Mouse (Mus musculus) cerebellum, adult (tissue): ENCODE data around the gene Idh2.

Experiments used
- ATAC-seq: cut with Nextera tagmentation; 2 replicates; pipeline ENCODE4 v1.9.2; 2017; ENCODE audit warnings: mild to moderate bottlenecking, moderate library complexity, mixed read lengths; ENCODE audit not compliant: insufficient number of reproducible peaks, low FRiP score, low TSS enrichment

Gene Idh2

DNA sequence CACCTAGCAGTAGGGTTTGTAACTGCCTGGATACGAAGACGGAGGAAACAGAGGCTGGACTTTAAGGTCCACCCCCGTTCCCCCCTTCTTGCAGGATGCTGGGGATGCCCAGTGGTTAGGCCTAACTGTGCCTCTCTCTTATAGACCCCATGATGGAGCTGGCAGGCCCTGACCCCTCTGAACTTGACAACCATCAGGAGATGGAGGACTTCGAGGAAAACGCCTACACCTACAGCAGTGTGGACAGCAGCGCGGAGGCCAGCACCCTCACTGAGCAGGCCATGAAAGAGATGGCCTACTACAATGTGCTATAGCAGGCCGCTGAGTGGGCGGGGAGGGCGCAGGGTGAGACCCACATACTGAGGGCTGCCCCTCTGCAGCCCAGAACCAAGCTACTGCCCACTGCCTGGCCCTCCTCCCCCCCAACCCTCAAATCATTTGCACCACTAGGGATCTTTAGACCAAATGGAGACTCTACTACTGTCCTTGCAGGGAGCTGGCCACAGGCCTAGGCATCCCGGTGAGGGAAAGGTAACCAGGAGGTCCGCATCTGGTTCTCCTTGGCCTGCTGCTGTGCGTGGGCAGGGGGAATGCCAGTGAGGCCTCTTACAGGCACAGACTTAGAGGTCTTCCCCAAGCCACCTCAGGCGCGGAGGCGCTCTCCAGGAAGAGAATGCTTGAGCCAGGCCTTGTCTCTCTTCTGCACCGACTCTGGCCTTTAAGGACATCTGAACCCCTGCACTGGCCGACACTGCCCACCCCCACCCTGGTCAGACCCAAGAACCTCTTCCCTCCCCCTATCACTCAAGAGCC, 24.8 kb downstream of the Idh2 start:
- no peak for ATAC-seq

DNA sequence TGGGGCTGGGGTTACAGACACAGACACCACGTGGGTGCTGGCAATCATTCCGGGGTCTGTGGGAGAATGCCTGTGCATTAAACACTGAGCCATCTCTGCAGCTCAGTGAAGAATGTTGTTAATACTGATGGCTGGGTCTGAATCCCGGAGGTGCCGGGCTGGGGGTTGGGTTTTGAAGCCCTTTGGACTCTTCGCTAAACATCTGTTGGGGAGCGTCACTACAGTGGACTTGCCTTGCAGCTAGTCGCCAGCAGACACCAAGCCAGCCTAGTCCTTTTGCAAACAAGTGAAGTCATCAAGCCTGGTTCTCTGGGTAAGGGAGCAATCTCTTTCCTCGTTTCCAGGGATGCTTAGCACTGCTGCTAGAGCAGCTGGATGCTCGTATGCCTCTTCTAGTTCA, 27.0 kb downstream of the Idh2 start:
- no peak for ATAC-seq

DNA sequence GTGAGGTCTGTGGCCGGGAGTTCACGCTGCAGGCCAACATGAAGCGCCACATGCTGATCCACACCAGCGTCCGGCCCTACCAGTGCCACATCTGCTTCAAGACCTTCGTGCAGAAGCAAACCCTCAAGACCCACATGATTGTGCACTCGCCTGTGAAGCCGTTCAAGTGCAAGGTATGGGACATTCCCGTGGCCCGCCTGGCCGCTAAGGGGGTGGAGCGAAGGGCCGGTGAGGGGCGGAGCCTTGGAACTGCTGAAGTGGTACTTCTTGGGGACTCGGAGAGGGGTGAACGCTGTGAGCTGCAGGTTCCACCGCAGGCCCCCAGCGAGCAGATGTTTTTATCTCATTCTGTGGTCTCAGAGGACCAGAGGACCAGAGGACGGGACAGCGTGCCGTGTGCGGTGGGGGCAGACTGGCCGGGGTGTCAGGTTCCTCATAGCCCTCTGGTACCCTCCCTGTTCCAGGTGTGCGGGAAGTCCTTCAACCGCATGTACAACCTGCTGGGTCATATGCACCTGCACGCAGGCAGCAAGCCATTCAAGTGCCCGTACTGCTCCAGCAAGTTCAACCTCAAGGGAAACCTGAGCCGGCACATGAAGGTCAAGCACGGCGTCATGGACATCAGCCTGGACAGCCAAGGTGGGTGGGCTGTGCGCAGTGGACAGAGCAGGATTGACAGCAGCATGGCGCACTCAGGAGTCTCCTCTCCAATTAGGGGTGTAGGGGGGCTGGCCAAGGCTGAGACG, 29.0 kb downstream of the Idh2 start:
- no peak for ATAC-seq

DNA sequence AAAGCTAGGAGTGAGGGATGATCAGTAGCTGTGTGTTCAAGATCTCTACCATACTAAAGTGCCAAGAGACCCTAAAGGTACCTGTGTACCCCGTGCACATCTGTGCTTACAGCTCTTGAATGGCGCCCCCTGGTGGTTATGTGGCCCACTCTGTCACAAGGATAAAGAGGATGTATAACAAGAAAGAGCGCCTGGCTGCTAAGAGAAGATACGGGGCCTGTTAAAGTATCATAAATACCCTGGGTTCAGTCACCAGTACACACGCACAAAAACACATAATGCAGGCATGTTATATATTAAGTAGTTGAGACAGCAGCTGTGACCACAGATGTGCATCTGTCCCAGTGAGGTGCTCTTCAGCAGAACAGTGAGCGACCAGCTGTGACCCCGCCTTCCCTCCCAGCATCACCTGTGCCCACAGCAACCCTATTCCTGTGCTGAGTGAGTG, 30.7 kb downstream of the Idh2 start:
- ATAC-seq: no peak

DNA sequence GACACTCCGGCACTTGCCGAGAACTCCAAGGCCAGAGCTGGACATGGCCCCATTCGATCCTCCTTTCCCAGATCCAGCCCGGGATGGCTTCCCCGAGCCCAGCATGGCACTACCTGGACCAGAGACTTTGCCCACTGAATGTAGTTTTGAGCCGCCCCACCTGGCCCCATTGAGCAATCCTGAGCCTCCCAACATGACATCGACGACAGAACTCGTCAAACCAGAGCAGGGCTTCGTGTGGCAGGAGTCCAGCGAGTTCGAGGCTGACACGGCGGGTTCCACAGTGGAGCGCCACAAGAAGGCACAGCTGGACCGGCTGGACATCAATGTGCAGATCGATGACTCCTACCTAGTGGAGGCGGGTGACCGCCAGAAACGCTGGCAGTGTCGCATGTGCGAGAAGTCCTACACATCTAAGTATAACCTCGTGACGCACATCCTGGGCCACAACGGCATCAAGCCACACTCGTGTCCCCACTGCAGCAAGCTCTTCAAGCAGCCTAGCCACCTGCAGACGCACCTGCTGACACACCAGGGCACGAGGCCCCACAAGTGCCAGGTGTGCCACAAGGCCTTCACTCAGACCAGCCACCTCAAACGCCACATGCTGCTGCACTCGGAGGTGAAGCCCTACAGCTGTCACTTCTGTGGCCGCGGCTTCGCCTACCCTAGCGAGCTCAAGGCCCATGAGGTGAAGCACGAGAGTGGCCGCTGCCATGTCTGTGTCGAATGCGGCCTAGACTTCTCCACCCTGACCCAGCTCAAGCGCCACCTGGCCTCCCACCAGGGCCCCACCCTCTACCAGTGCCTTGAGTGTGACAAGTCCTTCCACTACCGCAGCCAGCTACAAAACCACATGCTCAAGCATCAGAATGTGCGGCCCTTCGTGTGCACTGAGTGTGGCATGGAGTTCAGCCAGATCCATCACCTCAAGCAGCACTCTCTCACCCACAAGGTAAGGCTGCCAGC, 33.3 kb downstream of the Idh2 start:
- no peak for ATAC-seq

DNA sequence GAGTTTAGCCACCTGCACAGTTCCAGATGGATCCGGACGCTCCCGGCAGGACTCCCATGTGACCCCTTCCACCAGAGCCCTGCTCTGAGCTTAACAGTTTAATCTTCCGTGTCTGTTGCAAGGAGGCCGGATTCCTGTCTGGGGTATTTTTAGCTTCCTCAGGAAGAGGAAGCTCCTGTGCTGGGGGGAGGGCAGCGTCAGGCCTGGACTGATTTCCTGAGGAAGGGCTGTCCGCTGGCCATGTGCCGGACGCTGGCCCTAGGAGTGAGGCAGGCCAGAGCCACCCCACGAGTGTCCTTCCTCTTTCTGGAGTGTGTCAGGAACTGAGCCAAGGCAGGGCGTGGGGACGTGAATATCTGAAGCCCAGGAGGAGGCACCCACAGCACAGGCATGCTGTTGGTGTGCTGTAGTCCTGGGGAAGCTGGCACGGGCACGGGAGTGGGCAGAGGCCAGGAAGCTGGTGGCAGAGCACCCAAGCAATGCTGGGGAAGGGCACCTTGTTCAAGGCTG, 36.3 kb downstream of the Idh2 start:
- ATAC-seq: peak; percentile 74

DNA sequence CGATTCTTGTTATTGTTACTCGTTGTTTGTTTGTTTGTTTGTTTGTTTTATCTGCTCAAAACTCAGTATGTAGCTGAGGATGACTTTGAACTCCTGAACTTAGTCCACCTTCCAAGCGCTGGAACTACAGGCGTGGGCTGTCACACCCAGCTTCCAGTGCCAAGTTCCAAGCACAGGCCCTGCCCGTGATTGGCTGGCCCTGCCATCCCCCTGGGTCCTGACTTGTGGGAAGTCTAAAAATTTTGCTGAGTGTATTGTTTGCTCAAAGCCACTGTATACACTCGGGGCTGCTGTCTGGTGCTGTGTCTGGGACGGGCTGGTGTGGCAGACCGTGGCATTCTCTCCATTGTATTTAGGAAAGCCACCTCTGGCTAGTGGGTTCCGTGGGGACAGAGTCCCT, 37.4 kb downstream of the Idh2 start:
- no peak for ATAC-seq

DNA sequence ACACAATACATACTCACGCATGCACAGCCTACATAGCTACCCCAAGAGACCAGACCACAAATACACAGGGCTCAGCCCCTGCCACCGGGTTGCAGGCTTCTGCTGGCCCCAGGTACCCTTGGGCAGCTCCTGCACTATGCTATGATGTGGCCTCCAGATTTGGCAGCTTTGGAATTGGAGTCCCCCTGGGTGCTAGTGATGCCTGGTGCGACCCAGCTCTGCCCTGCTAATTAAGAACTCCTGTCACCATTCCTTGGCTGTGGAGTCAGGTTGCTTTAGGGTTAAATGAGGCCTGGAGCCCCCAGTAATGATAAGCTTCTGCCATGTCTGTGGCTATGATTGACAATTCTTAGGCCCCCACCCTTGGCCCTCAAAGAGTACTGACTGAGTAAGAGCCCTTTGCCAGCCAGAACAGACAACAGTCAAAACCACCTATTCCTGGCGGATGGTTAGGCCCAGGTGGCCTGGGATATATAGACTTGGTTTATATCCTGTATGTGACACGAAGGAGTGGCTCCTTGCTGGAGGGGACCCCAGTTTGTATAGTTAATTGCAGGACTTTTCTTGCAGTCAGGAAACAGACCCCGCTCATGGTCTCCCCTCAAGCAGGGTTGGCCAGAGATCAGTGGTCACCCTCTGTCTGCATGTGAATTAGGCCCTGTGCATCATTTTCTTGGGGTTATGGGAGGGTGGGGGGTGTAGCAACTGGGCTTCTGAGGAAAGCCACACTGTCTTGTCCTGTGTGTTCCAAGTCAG, 38.1 kb downstream of the Idh2 start:
- ATAC-seq: no peak

DNA sequence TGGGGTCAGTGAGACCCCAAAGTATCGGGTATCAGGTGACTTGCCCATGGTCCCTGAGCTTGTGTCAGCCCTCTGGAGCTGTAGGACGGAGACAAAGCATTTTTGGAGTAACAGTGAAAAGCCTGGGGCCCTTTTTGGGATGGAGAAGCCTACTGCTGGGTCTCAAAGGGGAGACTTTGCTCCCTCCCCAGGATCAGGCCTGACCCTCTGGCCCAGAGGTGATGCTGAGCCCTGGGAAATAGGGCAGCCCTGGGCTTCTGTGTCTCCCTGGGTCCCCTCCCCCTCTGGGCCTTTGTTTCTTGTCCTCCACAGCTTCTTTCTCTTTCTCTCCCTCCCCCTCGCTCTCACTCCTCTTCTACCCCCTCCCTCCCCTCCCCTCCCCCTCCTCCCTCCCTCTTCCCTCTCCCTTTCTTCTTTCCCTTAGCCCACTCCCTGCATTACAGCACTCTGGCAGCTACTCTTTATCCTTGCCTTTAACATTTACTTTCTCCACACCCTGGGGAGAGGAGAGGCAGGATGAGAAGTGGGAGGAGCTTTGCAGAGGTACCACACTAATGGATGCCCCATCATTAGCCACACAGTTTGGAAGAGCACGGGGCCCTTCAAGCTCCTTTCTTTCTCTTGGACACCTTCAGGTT, 39.1 kb downstream of the Idh2 start:
- no peak for ATAC-seq

DNA sequence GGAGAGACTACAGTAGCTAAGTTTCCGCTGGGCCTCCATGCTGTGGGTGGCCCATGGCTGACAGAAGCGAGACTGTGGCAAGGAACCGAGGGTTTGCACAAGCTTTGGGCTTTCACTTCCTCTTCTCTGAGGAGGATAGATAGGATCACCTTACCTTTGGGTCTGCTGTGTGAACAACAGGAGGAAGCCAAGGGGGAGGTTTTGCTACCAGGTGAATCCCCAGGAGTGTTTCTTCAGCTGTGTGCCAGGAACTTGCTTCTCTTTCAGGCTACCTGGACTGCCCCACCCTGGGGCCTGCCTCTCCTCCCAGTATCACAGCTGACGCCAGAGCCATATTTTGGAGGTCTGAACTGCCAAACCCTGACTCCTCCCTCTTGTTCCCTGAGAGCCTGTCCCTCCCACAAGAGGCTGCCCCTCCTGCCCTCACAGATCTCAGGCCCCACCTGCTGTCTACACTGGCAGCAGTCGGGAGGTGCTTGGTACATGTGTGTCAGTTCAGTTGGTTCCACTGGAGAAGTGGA, 40.2 kb downstream of the Idh2 start:
- ATAC-seq: no peak

DNA sequence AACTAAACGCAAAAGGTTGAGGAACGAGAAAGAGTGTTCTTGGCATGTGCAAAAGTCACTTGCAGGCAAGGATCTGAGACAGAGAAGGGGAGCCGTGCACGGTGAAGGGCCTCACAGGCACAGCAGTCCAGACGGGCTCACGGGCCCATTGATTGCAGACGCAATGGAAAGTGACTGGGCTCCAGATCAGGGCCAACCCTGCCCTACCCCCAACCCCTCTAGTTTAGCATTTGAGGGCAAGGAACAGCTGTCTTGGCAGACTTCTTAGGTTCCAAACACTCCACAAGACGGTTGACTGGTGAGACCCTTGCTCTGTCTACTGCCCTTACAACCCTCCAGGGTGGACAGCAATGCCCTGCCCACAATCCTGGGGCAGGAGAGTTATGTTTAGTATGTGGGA, 41.7 kb downstream of the Idh2 start:
- ATAC-seq: no peak

DNA sequence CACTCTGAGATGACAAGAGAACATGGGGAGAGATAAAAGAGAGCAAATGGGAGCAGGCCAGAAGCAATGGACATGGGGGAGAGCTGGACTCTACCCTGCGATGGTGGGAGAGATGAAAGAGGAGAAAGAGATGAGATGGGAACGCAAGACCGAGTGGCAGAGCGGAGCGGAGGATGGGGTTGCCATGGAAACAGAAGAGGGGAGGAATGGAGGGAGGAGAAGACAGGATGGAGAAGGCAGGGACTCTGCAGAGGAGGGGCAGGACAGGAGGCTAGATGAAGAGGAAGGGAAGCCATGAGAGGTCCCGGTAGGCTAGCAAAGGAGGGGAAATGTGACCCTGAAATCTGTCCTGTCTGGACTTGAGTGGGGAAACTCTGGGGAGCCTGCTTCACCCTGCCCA, 42.9 kb downstream of the Idh2 start:
- no peak for ATAC-seq

DNA sequence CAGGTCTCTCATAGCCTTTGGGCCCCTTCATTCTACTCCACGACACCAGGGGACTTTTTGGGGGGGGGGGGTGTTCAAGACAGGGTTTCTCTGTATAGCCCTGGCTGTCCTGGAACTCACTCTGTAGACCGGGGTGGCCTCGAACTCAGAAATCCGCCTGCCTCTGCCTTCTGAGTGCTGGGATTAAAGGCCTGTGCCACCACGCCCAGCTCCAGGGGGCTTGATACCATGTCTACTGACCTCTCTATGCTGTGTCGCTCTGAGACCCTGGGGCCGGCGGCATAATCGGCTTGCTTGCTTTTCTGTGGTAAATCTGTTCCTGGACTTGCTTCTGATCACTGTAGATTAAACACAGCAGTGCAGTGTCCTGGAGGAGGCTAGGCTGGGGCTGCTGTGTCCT, 44.0 kb downstream of the Idh2 start:
- ATAC-seq: no peak

DNA sequence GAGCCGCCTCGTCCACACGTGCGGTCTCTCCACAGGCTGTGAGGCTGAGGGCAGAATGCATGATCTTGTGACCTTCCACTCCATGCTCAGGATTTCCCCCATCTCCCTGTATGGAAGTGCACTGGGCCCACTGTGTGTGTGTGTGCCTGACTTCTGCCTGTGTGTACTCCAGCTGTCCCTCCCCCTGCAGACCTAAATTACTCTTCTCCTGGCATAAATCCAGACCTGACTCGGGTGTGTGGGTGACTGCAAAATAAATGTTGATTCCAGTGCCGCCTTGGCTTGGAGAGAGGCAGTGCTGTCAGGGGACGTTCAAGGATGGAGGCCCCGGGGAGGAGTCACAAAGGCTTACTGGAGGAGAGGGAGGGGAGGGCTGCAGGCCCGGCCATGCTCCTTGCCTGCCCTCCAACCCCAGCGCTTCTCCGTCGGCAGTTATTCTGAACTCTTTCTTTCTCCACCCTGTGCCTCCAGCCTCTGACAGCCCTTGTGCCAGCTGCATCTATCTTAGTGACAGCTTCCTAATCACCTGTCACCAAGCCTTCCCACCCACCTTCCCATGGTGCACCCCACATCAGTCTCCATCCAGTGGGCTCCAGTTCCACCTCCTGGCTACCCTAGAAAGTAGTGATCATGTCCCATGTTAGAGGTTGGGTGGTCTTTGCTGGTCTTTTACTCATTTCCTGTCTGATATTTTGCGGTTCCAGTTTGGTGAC, 45.4 kb downstream of the Idh2 start:
- no peak for ATAC-seq

DNA sequence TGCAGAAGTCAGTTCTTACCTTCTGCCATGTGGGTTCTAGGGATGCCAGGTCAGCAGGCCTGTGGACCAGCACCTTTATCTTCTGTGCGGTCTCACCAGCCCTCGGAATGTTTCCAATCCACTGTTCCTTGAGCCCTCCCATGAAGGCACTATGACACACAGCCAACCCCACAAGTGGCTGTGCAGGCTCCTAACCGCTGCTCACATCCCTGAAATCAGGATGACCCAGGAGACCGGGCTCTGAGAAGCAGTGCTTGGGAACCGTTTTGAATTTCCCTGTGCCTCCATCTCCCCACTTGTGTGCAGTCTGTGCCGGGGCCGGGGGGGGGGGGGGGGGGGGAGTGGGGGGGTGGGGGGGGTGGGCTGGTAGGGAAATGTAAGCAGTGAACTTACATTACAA, 46.9 kb downstream of the Idh2 start:
- ATAC-seq: no peak

DNA sequence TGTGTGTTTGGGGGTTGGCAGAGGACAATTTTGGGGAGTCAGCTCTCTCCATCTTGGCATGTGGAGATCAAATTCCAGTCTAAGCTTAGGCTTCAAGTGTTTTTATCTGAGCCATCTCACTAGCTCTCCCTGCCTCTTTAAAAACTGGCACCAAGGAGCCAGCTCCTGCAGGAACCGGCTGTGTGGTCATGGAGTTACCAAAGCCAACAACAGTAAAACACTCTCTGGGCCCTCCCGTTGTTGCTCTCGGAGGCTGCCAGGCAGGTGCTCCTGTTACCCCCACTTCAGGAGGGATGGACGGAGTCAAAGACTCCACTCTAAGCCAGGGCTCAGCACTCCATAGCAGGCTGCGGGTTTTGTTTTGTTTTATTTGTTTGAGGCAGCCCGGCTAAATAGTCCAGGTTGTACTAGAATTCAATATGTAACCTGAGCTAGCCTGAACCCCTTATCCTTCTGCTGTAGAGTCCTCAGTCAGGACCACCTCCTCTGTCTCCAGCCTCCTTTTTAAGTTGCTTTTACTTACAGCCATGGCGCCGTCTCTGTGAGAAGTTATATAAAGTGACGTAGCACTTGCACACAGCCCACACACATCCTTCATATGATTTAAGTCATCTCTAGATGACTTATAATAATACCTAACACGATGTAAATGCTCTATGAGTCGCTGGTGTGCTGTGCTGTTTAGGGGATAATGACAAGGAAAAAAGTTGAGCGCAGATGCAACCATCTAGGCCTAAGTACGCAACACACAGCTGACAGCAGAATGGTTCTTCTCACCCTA, 48.3 kb downstream of the Idh2 start:
- no peak for ATAC-seq

DNA sequence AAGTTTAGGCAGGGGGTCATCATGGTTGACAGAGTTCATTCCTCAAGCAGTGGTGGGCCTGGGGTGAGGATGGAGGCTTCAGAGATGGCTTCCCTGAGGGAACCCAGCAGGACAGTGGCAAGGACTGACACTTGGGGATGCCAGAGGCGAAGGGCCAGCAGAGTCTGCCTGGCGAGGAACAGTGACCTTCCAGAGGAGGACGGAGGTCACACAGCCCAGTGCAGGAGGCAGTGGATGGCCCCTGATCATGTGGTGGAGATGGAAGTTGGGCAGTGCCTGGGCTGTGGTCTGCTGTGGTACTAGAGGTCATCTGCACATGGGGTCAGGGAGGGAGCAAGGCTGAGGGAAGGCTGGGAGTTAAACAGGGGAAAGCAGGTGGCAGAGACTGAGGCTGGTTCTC, 49.9 kb downstream of the Idh2 start:
- ATAC-seq: no peak
